Mouse (Mus musculus) limb, embryonic 14.5 days (tissue): Measurements from ENCODE around the gene Tpd52l1. TPM values are rescaled to one million over a fixed set of nuclear protein-coding genes. Genes with fewer than 3 reads are reported as not detected.
A peak's percentile ranks its signal among the peaks of the same experiment; 100 is the strongest.

Source experiments
- ATAC-seq: fragments of 200-750 bp; cut with Nextera tagmentation; 2 replicates; pipeline ENCODE4 v1.8.0; 2017; ENCODE audit warnings: low read depth, moderate number of reproducible peaks, moderate TSS enrichment; ENCODE audit not compliant: low FRiP score
- DNase-seq: peaks from one replicate; pipeline ENCODE4 v3.0.0-alpha.2; 2015; ENCODE audit warnings: low spot score
- H3K27ac ChIP-seq: fragments of 300-500 bp; sonication (generic); replicated peaks from 2 replicates; pipeline ENCODE4 v1.5.1; 2014; ENCODE audit warnings: low read depth, mild to moderate bottlenecking, low read length, moderate library complexity, mixed read lengths
- H3K27me3 ChIP-seq: fragments of 300-500 bp; sonication (generic); 2 replicates; pipeline ENCODE4 v1.6.1; 2014; ENCODE audit warnings: low read length, mixed read lengths; ENCODE audit not compliant: control insufficient read depth, insufficient read depth
- H3K36me3 ChIP-seq: fragments of 300-500 bp; sonication (generic); 2 replicates; pipeline ENCODE4 v1.6.1; 2014; ENCODE audit warnings: mild to moderate bottlenecking, low read length, moderate library complexity, mixed read lengths; ENCODE audit not compliant: control insufficient read depth, insufficient read depth
- H3K4me1 ChIP-seq: fragments of 300-500 bp; sonication (generic); 2 replicates; pipeline ENCODE4 v1.6.1; 2014; ENCODE audit warnings: antibody characterized with exemption, low read length, mixed read lengths; ENCODE audit not compliant: control insufficient read depth, insufficient read depth
- H3K4me2 ChIP-seq: fragments of 300-500 bp; sonication (generic); replicated peaks from 2 replicates; pipeline ENCODE4 v1.6.1; 2014; ENCODE audit warnings: low read depth, mild to moderate bottlenecking, low read length, moderate library complexity; ENCODE audit not compliant: severe bottlenecking
- H3K4me3 ChIP-seq: fragments of 300-500 bp; sonication (generic); replicated peaks from 2 replicates; pipeline ENCODE4 v1.5.1; 2014; ENCODE audit warnings: low read length
- H3K9ac ChIP-seq: fragments of 300-500 bp; sonication (generic); 2 replicates; pipeline ENCODE4 v1.6.1; 2014; ENCODE audit warnings: mild to moderate bottlenecking, low read depth, low read length, moderate library complexity; ENCODE audit not compliant: severe bottlenecking
- H3K9me3 ChIP-seq: fragments of 300-500 bp; sonication (generic); 2 replicates; pipeline ENCODE4 v1.6.1; 2016; ENCODE audit warnings: low read length; ENCODE audit not compliant: control insufficient read depth
- POLR2A ChIP-seq: fragments of 200-500 bp; IDR thresholded peaks from 2 replicates; pipeline ENCODE4 v1.8.0; 2012; ENCODE audit warnings: inconsistent platforms, mild to moderate bottlenecking, moderate library complexity, borderline replicate concordance; ENCODE audit not compliant: insufficient read depth, insufficient read length; ENCODE audit errors: extremely low read depth
- WGBS: fragments of 180-500 bp; shearing (Covaris S2); extraction: QIAGEN DNeasy Blood & Tissue Kit; methylation state at CpG from one replicate; pipeline ENCODE4 v1.1.7; 2014; 5-methylcytosine and 5-hydroxymethylcytosine counted together
- polyA plus RNA-seq, 2 experiments: library from polyadenylated mRNA; depleted of rRNA in 1 of 2; stranded (reverse) in 1 of 2; unstranded in 1 of 2; fragments of >200 nt; fragmentation: Nextera tagmentation in 1 of 2; extraction: Ambion mirVana in 1 of 2; gene quantifications; 2 replicates each; pipeline versions ENCODE4 v1.2.1 to v1.2.3; 2012 to 2014

Tpd52l1 gene
- polyA plus RNA-seq (2012; rRNA removed) (23.6 and 31.7 TPM in 2 replicates), polyA plus RNA-seq (2014; fragmentation: Nextera tagmentation; extraction: Ambion mirVana) (44.8 and 47.2 TPM in 2 replicates)

DNA sequence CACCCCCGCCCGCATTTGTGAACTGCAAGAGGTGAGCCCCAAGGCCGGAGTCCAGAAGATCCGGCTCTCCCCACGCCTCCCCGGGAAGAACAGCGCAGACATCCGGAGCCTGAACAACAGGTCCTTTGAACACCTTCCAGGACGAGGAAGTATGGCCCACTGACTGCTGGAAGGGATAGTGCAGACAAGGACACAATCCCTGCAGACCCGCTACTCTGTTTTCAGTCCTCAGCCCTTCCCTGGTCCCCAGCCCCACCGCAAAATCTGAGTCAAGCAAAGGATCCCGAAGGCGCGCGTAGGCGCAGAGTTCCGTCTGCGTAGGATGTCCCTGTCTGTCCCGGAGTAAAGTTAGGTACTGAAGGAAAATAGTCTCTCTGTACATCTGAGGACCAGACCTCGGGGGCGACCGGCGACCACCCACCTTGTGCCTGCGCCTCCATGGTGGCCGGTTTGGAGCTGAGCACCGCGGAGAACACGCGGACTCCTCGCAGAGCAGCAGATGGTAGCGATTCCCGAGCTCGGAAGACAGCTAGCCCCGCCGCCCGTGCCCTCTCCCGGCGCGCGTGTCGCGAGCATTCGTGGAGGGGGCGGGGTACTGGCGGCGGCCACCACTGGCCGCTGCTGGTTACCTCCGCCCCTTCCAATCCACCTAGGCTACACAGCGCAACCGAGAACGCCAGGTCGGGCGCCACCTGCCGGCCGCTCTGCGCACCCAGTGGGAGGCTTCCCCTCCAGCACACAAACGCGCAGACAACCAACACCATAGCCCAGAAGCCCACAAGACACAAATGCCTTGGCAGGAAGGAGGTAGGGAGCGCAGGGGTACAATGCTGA lies at the start of gene Tpd52l1:
Tpd52l1 (minus strand) TSS at position 668 of the 834 bp plus-strand sequence.
- Histone ChIP-seq H3K9ac (peak within 1 kb of the TSS; percentile 60), H3K4me3 (peak within 1 kb of the TSS; percentile 49), H3K27ac (no peak within 1 kb of the TSS), H3K36me3 (no peaks in the 10 kb centered on the region), H3K27me3 (no peaks in the 10 kb centered on the region), H3K4me2 (peak within 1 kb of the TSS; percentile 61), H3K9me3 (no peaks in the 10 kb centered on the region), H3K4me1 (peaks cover 2% of the 10 kb centered on the region; the same call in 1 of the 2 replicates)
- 1% methylated on average over 59 of the region's 59 CpGs for WGBS
- TF ChIP-seq POLR2A = no peak
- ATAC-seq = peak; percentile 97
- DNase-seq = peak; percentile 90

DNA sequence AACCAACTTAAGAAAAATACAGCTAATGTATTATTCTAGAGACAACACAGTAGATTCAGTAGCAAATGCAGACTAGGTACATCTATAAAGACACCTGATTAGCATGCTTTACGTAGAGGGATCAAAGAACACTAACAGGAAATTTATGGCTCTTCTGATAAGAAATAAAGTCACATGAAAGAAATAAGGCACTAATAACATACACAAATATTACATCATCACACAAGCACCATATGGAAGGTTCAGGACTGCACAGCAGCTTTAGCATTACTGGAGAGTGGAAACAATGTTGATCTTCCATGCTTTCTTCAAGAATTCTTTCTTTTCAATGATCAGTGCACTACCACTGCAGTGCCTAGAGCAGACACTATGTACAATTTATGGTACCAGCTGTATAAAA lies 48.5 kb upstream of the Tpd52l1 start:
- no peak overlapping the region for H3K4me2 ChIP-seq
- H3K36me3 ChIP-seq = no peaks in the 10 kb centered on the region
- H3K4me3 ChIP-seq = no peak overlapping the region
- H3K4me1 ChIP-seq = no peaks in the 10 kb centered on the region
- no peaks in the 10 kb centered on the region for H3K27me3 ChIP-seq
- H3K27ac ChIP-seq = no peak overlapping the region
- no peaks in the 10 kb centered on the region for H3K9me3 ChIP-seq
- no peak for TF ChIP-seq POLR2A
- 80% methylated on average over 1 of the region's 1 CpGs for WGBS
- H3K9ac ChIP-seq = no peak overlapping the region
- DNase-seq (no peak), ATAC-seq (no peak)

DNA sequence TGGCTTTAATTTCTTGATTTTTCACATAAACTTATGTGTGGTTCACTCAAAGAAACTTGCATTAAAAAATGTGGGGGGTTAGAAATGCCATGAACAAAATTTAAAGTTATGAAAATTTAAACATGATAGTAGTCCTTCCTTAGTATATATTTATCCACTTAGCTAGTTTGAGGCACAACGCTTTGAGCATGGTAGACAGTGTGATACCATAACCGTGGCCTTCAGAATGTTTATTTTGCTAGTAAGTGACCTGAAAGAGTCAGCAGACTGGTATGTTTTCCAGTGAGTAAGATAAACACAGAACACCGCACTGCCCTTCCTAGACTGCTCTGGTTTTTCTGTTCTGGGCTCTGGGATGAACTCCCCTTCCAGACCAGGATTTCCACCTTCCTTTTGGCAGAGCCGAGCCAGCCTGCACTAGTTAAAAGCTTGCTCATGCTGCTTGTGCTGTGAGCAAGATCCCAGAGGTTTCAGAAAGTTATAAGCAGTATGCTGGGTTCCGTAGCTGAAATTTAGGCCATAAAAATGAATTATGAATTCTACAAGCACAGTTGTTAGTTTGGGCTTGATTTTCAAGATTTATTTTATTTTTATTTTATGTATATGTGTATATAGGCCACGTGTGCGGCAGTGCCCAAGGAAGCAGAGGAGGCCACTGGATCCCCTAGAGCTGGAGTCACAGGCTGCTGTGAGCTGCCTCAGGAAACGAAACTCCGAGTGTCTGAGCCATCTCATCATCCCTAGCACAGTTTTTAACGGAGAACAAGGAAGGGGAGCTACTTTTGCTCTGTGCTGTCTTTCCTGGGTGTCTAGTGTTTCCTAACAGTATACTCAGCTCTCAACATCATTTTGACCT lies 21.5 kb upstream of the Tpd52l1 start:
- 61% methylated on average over 10 of the region's 10 CpGs for WGBS
- DNase-seq (no peak), ATAC-seq (no peak; the same call in 1 of the 2 replicates)
- no peak overlapping the region for H3K4me3 ChIP-seq
- H3K9me3 ChIP-seq = no peaks in the 10 kb centered on the region
- no peaks in the 10 kb centered on the region for H3K27me3 ChIP-seq
- H3K27ac ChIP-seq = no peak overlapping the region
- TF ChIP-seq POLR2A = no peak
- no peak overlapping the region for H3K9ac ChIP-seq
- no peaks in the 10 kb centered on the region for H3K36me3 ChIP-seq
- no peaks in the 10 kb centered on the region; the same call in 1 of the 2 replicates for H3K4me1 ChIP-seq
- no peak overlapping the region for H3K4me2 ChIP-seq

DNA sequence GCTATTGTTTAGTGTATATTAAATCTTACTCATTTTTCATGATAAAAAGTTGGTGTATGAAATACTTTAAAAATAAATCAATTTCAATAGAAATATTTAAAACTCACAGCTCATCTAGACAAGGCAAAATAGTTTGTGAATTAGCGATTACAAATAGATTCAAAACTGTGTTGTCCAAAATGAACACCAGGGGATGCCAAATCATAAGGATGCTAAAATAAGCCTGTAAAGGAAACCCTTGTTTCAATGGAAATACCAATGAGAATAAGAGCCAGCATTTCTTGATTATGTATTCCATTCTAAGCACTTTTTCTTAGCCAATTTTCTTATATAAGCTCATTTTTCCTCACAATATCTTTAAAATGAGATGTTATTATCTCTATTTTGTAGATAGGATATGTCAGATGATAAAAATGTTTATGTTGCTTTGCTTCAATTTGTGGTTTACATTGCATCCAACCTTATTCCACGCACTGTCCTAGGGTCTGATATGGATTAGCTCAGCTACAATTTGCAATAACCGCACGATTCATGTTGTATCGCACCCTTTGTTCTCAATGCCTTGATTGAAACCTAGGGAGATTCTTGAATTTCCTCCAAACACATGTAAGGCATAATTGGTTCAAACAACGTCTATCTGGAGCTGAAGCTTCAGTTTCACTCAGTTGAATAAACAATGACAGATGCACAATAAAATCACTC lies 20.2 kb upstream of the Tpd52l1 start:
- H3K4me1 ChIP-seq = no peaks in the 10 kb centered on the region; the same call in 1 of the 2 replicates
- ATAC-seq (no peak; the same call in 1 of the 2 replicates), DNase-seq (peak; percentile 48)
- 78% methylated on average over 6 of the region's 6 CpGs for WGBS
- H3K4me3 ChIP-seq = no peak overlapping the region
- H3K4me2 ChIP-seq = no peak overlapping the region
- no peak overlapping the region for H3K27ac ChIP-seq
- no peaks in the 10 kb centered on the region for H3K9me3 ChIP-seq
- no peaks in the 10 kb centered on the region for H3K27me3 ChIP-seq
- H3K9ac ChIP-seq = no peak overlapping the region
- H3K36me3 ChIP-seq = no peaks in the 10 kb centered on the region
- no peak for TF ChIP-seq POLR2A
